Mouse (Mus musculus) stomach, embryonic 14.5 days (tissue): ENCODE data around the gene Vmn2r30. TPM values are rescaled to one million over a fixed set of nuclear protein-coding genes. Genes with fewer than 3 reads are reported as not detected.
"Not testable (repeated sequence)": the region's sequence is repeated elsewhere in the genome, so short reads cannot be mapped to it uniquely, and the experiment has no call there.

ENCODE experiments used
- ATAC-seq: fragments of 200-750 bp; cut with Nextera tagmentation; 2 replicates; pipeline ENCODE4 v1.8.0; 2017; ENCODE audit warnings: low read depth, moderate TSS enrichment; ENCODE audit not compliant: insufficient number of reproducible peaks, insufficient read depth, low FRiP score
- H3K27ac ChIP-seq: fragments of 300-500 bp; sonication (generic); 2 replicates; pipeline ENCODE4 v1.5.1; 2014; ENCODE audit warnings: mild to moderate bottlenecking, low read length, moderate library complexity, mixed read lengths
- H3K27me3 ChIP-seq: fragments of 300-500 bp; sonication (generic); 2 replicates; pipeline ENCODE4 v1.6.1; 2014; ENCODE audit warnings: low read length, control low read depth, mixed read lengths; ENCODE audit not compliant: control insufficient read depth, insufficient read depth
- H3K36me3 ChIP-seq: fragments of 300-500 bp; sonication (generic); 2 replicates; pipeline ENCODE4 v1.6.1; 2014; ENCODE audit warnings: mild to moderate bottlenecking, control low read depth, low read length, moderate library complexity, mixed read lengths; ENCODE audit not compliant: control insufficient read depth, insufficient read depth
- H3K4me1 ChIP-seq: fragments of 300-500 bp; sonication (generic); 2 replicates; pipeline ENCODE4 v1.6.1; 2014; ENCODE audit warnings: low read length, control low read depth, mixed read lengths; ENCODE audit not compliant: control insufficient read depth, insufficient read depth
- H3K4me2 ChIP-seq: fragments of 300-500 bp; sonication (generic); replicated peaks from 2 replicates; pipeline ENCODE4 v1.6.1; 2014; ENCODE audit warnings: low read depth, low read length, control low read depth
- H3K4me3 ChIP-seq: fragments of 300-500 bp; sonication (generic); 2 replicates; pipeline ENCODE4 v1.5.1; 2014; ENCODE audit warnings: low read depth, low read length, control low read depth
- H3K9ac ChIP-seq: fragments of 300-500 bp; sonication (generic); replicated peaks from 2 replicates; pipeline ENCODE4 v1.6.1; 2014; ENCODE audit warnings: low read depth, mild to moderate bottlenecking, control low read depth, low read length, moderate library complexity, mixed read lengths
- H3K9me3 ChIP-seq: fragments of 300-500 bp; sonication (generic); 2 replicates; pipeline ENCODE4 v1.6.1; 2016; ENCODE audit warnings: low read depth, low read length, control low read depth; ENCODE audit not compliant: control insufficient read depth
- WGBS: fragments of 180-500 bp; shearing (Covaris S2); extraction: QIAGEN DNeasy Blood & Tissue Kit; methylation state at CpG from one replicate; pipeline ENCODE4 v1.1.7; 2014; 5-methylcytosine and 5-hydroxymethylcytosine counted together
- microRNA-seq: library from miRNA; unstranded; fragments of <30 nt; microRNA quantifications from one replicate; pipeline ENCODE4, GENCODE M21; 2016
- polyA plus RNA-seq: library from polyadenylated mRNA; unstranded; fragments of >200 nt; fragmentation: Nextera tagmentation; extraction: Ambion mirVana; gene quantifications from 2 replicates; pipeline ENCODE4 v1.2.1, GENCODE M21; 2014

Gene Vmn2r30
- polyA plus RNA-seq, result not detected in 2 replicates

DNA sequence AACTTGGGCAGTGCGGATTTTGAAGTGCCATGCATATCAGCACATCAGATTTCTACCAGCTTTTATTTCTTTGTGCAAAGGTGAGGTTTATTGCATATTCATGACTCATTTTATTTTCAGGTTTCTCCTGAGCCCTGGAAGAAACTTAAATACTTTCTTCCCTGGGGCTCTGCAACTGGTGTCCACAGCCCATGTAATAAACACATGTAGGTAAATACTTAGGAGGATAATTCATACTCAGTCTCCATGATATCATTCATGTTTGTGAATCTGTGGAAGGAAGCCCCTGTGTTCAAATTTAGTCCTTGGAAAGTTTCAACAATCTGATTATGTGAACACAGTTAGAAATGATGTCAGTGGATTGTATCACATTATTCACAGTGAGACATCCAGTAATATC is at the start of gene Vmn2r30:
TSS of gene Vmn2r30 (minus strand) at position 101 of the 400 bp plus-strand sequence.
- H3K4me1 ChIP-seq, H3K9me3 ChIP-seq, H3K27ac ChIP-seq, H3K27me3 ChIP-seq, ATAC-seq, H3K36me3 ChIP-seq, H3K4me3 ChIP-seq, H3K9ac ChIP-seq, H3K4me2 ChIP-seq: not testable (repeated sequence)
- no CpG with 5 or more reads among the region's 1 CpGs for WGBS

DNA sequence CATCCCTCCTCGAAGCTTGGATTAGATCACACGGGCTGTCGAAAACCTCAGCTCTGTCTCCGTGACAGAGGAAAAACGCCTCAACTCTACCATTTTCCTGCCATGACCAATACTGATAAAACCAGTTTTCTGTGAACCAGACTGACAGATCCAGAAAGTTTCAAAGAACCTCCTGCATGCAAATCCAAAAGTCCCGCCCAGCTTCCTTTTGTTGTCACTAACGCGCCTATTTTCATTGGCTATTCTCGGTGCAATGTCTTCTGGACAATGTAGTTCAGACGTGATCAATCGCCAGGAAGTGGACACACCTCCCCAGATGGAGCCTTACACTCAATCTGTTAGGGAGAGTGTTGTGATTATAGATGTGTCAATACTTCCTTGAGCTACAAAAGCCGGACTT is 37.0 kb upstream of the Vmn2r30 start, which contains the start of gene Gm45783:
TSS of gene Gm45783 (minus strand) at position 143 of the 400 bp plus-strand sequence.
- H3K4me2 ChIP-seq, H3K36me3 ChIP-seq, H3K9me3 ChIP-seq, H3K4me1 ChIP-seq, H3K27ac ChIP-seq, H3K9ac ChIP-seq, ATAC-seq, H3K27me3 ChIP-seq, H3K4me3 ChIP-seq: not testable (repeated sequence)
- WGBS, result 56% methylated on average over 12 of the region's 12 CpGs

DNA sequence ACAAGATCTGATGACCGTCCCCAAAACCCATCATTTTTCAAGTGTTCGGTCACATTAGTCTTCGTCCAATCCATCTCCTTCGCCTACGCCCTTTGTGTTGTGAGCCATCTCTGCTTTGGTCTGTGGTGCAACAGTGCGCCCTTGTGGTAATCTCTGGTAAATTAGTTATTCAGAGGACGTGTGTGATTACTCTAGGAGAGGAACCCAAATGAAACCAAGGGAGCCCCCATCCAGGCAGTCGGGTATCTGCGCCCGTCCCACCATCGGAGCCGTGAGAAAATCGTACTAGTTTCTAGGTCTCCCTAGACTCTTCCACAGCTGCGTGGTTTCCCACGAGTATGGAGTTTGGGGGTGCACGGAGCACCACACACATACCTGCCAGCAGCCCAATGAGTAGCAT is 41.8 kb downstream of the Vmn2r30 start:
- Histone ChIP-seq H3K27ac (no peak overlapping the region), H3K36me3 (peaks cover 20% of the 10 kb centered on the region; the same call in 1 of the 2 replicates), H3K4me1 (no peaks in the 10 kb centered on the region), H3K4me2 (no peak overlapping the region), H3K9ac (no peak overlapping the region), H3K9me3 (no peaks in the 10 kb centered on the region), H3K27me3 (no peaks in the 10 kb centered on the region), H3K4me3 (no peak overlapping the region)
- ATAC-seq, result no peak
- whole genome bisulfite sequencing, result 77% methylated on average over 16 of the region's 16 CpGs

DNA sequence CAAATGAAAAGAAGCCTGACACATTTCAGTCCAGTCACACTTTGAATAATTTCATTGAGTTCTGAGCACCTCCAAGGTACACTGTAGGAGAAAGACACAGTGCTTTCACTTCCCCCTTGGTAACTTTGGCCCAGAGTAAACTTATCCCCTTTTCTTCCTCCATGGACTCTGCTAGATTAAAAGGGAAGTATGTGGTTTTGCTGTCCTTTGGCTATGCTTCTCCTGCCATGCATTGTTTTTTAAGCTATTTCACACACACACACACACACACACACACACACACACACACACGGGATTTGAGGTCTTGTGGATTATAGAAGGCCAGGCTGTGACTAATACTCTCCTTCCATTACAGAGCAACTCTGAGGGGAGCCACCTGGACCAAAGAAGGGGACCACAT is 56.0 kb downstream of the Vmn2r30 start:
- no peak for ATAC-seq
- Histone ChIP-seq H3K9me3 (no peaks in the 10 kb centered on the region; the same call in 1 of the 2 replicates), H3K9ac (no peak overlapping the region), H3K4me1 (no peaks in the 10 kb centered on the region), H3K27ac (no peak overlapping the region), H3K36me3 (peaks cover 25% of the 10 kb centered on the region), H3K4me2 (no peak overlapping the region), H3K27me3 (no peaks in the 10 kb centered on the region), H3K4me3 (no peak overlapping the region)
- WGBS, result 46% methylated on average over 1 of the region's 1 CpGs

DNA sequence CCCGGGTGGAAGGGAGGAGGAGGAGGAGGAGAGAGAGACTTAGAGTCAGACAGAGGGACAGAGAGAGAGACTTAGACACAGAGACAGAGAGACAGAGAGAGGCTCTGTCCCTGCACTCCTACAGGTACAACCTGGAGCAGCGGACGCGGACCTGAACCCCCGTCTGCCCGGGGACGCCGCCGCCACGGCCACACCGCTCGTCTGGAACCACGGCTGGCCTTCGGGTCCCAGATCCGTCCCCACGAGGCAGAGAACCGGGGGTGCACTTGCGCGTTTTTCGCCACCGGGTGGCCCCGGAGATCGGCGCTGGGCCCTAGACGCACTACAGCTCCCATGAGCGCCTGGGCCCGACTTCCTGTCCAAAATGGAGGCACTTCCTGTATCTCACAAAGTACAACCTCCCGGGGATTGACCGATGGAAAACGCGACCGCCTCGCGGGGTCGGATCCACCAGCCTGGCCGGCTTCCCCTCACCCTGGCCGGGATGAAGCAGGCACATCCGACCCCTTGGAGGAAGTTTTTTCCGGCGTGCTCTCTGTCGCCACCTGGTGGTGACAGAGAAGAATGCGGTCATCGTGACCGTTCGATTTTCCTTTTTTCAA is 59.3 kb downstream of the Vmn2r30 start, which contains the start of gene Gm45844:
TSS of gene Gm45844 (minus strand) at position 324 of the 602 bp plus-strand sequence.
- H3K36me3 ChIP-seq, H3K9ac ChIP-seq, H3K4me1 ChIP-seq, H3K9me3 ChIP-seq, H3K27me3 ChIP-seq: not testable (repeated sequence)
- 35% methylated on average over 45 of the region's 45 CpGs for WGBS
- H3K4me2 ChIP-seq, result peak within 1 kb of the TSS; percentile 22
- peak; percentile 99 for ATAC-seq
- peak within 1 kb of the TSS; percentile 4; the same call in 1 of the 2 replicates for H3K27ac ChIP-seq
- peak within 1 kb of the TSS; percentile 26 for H3K4me3 ChIP-seq

DNA sequence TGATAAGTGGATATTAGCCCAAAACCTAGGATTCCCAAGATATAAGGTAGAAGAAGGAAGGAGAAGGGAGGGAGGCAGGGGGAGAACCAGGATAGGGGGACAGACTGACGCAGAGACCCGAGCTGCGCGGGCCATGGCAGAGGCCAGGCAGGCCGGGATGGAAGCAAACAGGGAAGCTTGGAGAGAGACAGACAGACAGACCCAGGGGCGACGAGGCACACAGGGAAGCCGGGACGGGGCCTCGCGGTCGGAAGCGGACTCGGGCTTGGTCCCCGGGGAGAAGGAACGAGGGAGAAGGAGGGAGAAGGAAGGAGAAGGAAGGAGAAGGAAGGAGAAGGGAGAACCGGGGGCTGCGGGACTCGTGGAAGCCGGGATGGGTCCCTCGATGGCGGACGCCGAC is 59.9 kb downstream of the Vmn2r30 start:
- not testable (repeated sequence) for H3K36me3 ChIP-seq, H3K27me3 ChIP-seq, ATAC-seq, H3K9ac ChIP-seq, H3K9me3 ChIP-seq, H3K4me1 ChIP-seq
- peak overlapping the region; percentile 26 for H3K4me3 ChIP-seq
- peak overlapping the region; percentile 22 for H3K4me2 ChIP-seq
- WGBS, result 61% methylated on average over 24 of the region's 24 CpGs
- peak overlapping the region; percentile 4; the same call in 1 of the 2 replicates for H3K27ac ChIP-seq

Small RNAs within 50 kb of the gene (microRNA-seq; reads per million reads assigned to microRNA genes)
- 2.1 reads per million for gene Mir5620

Other genes starting within 250 kb of the Vmn2r30 start
- gene Zfp954, start 216.1 kb downstream of the Vmn2r30 start, polyA plus RNA-seq, result 14.7 and 16.2 TPM in 2 replicates
- gene Zfp773, start 200.9 kb downstream of the Vmn2r30 start, polyA plus RNA-seq, result 1.8 and 2.6 TPM in 2 replicates
- gene Zfp418, start 166.3 kb downstream of the Vmn2r30 start, polyA plus RNA-seq, result 3.7 and 4.8 TPM in 2 replicates
- 7.0 and 7.8 TPM in 2 replicates for gene Zfp772, start 127.6 kb downstream of the Vmn2r30 start, polyA plus RNA-seq
- 0.27 and 0.48 TPM in 2 replicates for gene Vmn2r29, start 90.3 kb downstream of the Vmn2r30 start, polyA plus RNA-seq
- 3.3 and 4.0 TPM in 2 replicates for gene Gm45844, start 59.3 kb downstream of the Vmn2r30 start, polyA plus RNA-seq
- gene Clcn4, start 36.8 kb downstream of the Vmn2r30 start, polyA plus RNA-seq, result 47.8 and 51.4 TPM in 2 replicates
- not detected in 2 replicates for gene Gm45783, start 37.0 kb upstream of the Vmn2r30 start, polyA plus RNA-seq
- not detected in 2 replicates for gene Vmn2r31, start 62.1 kb upstream of the Vmn2r30 start, polyA plus RNA-seq
- not detected in 2 replicates for gene Vmn2r32, start 142.4 kb upstream of the Vmn2r30 start, polyA plus RNA-seq
- not detected in 2 replicates for gene Vmn2r33, start 229.2 kb upstream of the Vmn2r30 start, polyA plus RNA-seq